ENCODE assay signal across 8 mouse cellular contexts in the genomic region with DNA sequence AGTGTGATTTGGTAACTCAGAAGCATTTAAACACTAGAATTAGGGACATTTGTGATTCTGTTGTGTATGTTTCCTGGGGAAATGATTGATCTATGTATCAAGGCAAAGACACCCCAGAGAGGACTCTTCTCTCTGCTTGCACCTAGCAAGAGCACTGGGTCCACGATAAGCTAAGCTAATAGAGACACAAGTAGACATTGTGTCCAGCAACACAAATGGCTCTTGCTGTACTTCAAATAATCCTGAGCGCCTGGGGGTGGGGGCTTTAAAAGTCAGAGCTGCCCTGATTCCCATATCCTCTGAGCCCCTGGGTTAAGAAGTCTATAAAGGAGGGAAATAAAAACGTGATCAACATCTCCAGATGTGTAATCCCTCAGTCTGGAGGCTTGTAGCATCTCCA. TPM values are rescaled to one million over a fixed set of nuclear protein-coding genes. Genes with fewer than 3 reads are reported as not detected.
DNase-seq lines count a peak whose midpoint lies in the region; ATAC-seq and TF ChIP-seq lines count a peak whose summit lies in the region.
"Had no signal": no experiment of that assay in that cellular context is flagged by ENCODE, and none has a peak within 500 bp of the region (broad histone marks: within the 10 kb centered on the region; RNA-seq: fewer than 3 reads in every experiment).

No protein-coding gene starts in this region.

- DNase-seq in kidney, postnatal 36 days = no peak
- DNase-seq in right cerebral cortex, postnatal 36 days (ENCODE audit: low spot score in 2 of 2) = no peak
- no peak for DNase-seq in Muller cell, postnatal 12 days (ENCODE audit: inconsistent ontology term)
- DNase-seq: cerebellum, adult 11 months had no signal

- H3K27me3 ChIP-seq in kidney, embryonic 15.5 days = no peaks in the 10 kb centered on the region
- H3K27me3 ChIP-seq in forebrain, embryonic 13.5 days = 0 out of 2 replicates have a peak, but pooled peaks cover 3% of the 10 kb centered on the region
- H3K27me3 ChIP-seq in intestine, postnatal 0 days (replicated peaks; ENCODE audit: control insufficient read depth, insufficient read depth, low read length) = peaks cover 15% of the 10 kb centered on the region; the same call in 1 of the 2 replicates
- no peaks in the 10 kb centered on the region for H3K27me3 ChIP-seq in stomach, embryonic 14.5 days (ENCODE audit: control insufficient read depth, insufficient read depth, low read length)

- peak overlapping the region; percentile 98 for H3K27ac ChIP-seq in kidney, embryonic 15.5 days
- H3K27ac ChIP-seq in forebrain, embryonic 13.5 days = peak overlapping the region; percentile 98
- H3K27ac ChIP-seq in intestine, postnatal 0 days (ENCODE audit: low read depth, low read length) = peak overlapping the region; percentile 22; the same call in 1 of the 2 replicates
- H3K27ac ChIP-seq in stomach, embryonic 14.5 days (ENCODE audit: low read length) = peak overlapping the region; percentile 100; the same call in 1 of the 2 replicates

- peaks cover 46% of the 10 kb centered on the region for H3K4me1 ChIP-seq in kidney, embryonic 15.5 days
- peaks cover 56% of the 10 kb centered on the region for H3K4me1 ChIP-seq in forebrain, embryonic 13.5 days
- no peaks in the 10 kb centered on the region for H3K4me1 ChIP-seq in intestine, postnatal 0 days (replicated peaks; ENCODE audit: control insufficient read depth, insufficient read depth, low read length)
- peaks cover 20% of the 10 kb centered on the region for H3K4me1 ChIP-seq in stomach, embryonic 14.5 days (ENCODE audit: control insufficient read depth, insufficient read depth, low read length)

- ATAC-seq in kidney, embryonic 15.5 days (replicated peaks; ENCODE audit: low FRiP score) = no peak
- ATAC-seq in forebrain, embryonic 13.5 days = no peak
- no peak for ATAC-seq in intestine, postnatal 0 days
- no peak for ATAC-seq in stomach, embryonic 14.5 days (ENCODE audit: insufficient number of reproducible peaks, insufficient read depth, low FRiP score, low read depth)

- peak overlapping the region; percentile 43 for H3K9ac ChIP-seq in kidney, embryonic 15.5 days
- peak overlapping the region; percentile 100 for H3K9ac ChIP-seq in forebrain, embryonic 13.5 days
- no peak overlapping the region for H3K9ac ChIP-seq in intestine, postnatal 0 days (ENCODE audit: low read depth, low read length)
- H3K9ac ChIP-seq in stomach, embryonic 14.5 days (replicated peaks; ENCODE audit: low read depth, low read length) = peak overlapping the region; percentile 25

- 0 out of 2 replicates have a peak, but pooled peaks cover 4% of the 10 kb centered on the region for H3K36me3 ChIP-seq in kidney, embryonic 15.5 days
- peaks cover 39% of the 10 kb centered on the region for H3K36me3 ChIP-seq in forebrain, embryonic 13.5 days (ENCODE audit: poor library complexity, severe bottlenecking)
- no peaks in the 10 kb centered on the region for H3K36me3 ChIP-seq in intestine, postnatal 0 days (ENCODE audit: control insufficient read depth, insufficient read depth)
- peaks cover 20% of the 10 kb centered on the region for H3K36me3 ChIP-seq in stomach, embryonic 14.5 days (ENCODE audit: control insufficient read depth, insufficient read depth, low read length)

- 26% methylated on average over 3 of the region's 3 CpGs for WGBS in kidney, embryonic 15.5 days
- WGBS in forebrain, embryonic 13.5 days = 16% methylated on average over 3 of the region's 3 CpGs
- WGBS in intestine, postnatal 0 days = 41% methylated on average over 3 of the region's 3 CpGs
- 28% methylated on average over 3 of the region's 3 CpGs for WGBS in stomach, embryonic 14.5 days

- H3K4me3 ChIP-seq in kidney, embryonic 15.5 days (replicated peaks) = peak overlapping the region; percentile 75
- H3K4me3 ChIP-seq in forebrain, embryonic 13.5 days = peak overlapping the region; percentile 91
- H3K4me3 ChIP-seq in intestine, postnatal 0 days (ENCODE audit: low read depth, low read length) = no peak overlapping the region; the same call in 1 of the 2 replicates
- H3K4me3 ChIP-seq in stomach, embryonic 14.5 days (ENCODE audit: low read depth, low read length) = peak overlapping the region; percentile 83

- no peak for TF ChIP-seq CTCF in intestine, postnatal 0 days (IDR thresholded peaks at IDR 0.05; ENCODE audit: low read depth)

- no peaks in the 10 kb centered on the region for H3K9me3 ChIP-seq in kidney, embryonic 15.5 days (replicated peaks)
- no peaks in the 10 kb centered on the region for H3K9me3 ChIP-seq in forebrain, embryonic 13.5 days (replicated peaks)
- no peaks in the 10 kb centered on the region for H3K9me3 ChIP-seq in intestine, postnatal 0 days (ENCODE audit: control insufficient read depth)
- H3K9me3 ChIP-seq in stomach, embryonic 14.5 days (ENCODE audit: control insufficient read depth, low read depth, low read length) = no peaks in the 10 kb centered on the region

- H3K4me2 ChIP-seq in kidney, embryonic 15.5 days = peak overlapping the region; percentile 72
- H3K4me2 ChIP-seq in forebrain, embryonic 13.5 days = peak overlapping the region; percentile 86
- peak overlapping the region; percentile 50 for H3K4me2 ChIP-seq in intestine, postnatal 0 days (replicated peaks; ENCODE audit: low read depth)
- H3K4me2 ChIP-seq in stomach, embryonic 14.5 days (replicated peaks; ENCODE audit: low read depth, low read length) = peak overlapping the region; percentile 71

RNA-seq across cellular contexts. Expression of gene Meis2, which starts 6.6 kb away (rescaled TPM):
- 85.5 and 94.3 TPM in 2 replicates for polyA plus RNA-seq in kidney, embryonic 15.5 days (2015; fragmentation: Nextera tagmentation; extraction: Ambion mirVana)
- polyA plus RNA-seq in forebrain, embryonic 13.5 days (2015; fragmentation: Nextera tagmentation; extraction: Ambion mirVana) = 128 and 130 TPM in 2 replicates
- 13.1 and 14.0 TPM in 2 replicates for polyA plus RNA-seq in intestine, postnatal 0 days (2015; fragmentation: Nextera tagmentation; extraction: Ambion mirVana)
- polyA plus RNA-seq in stomach, embryonic 14.5 days (2014; fragmentation: Nextera tagmentation; extraction: Ambion mirVana) = 85.0 and 86.3 TPM in 2 replicates

Comparison
In these comparisons a context has a peak if more than half of its experiments do, and no peak if none do; other contexts are left out.
1. H3K27ac ChIP-seq: peak in every context shown above with its lines; median percentile 100 in stomach, embryonic 14.5 days; 98 in kidney, embryonic 15.5 days; 98 in forebrain, embryonic 13.5 days; 22 in intestine, postnatal 0 days.